Mouse (Mus musculus) heart, embryonic 11.5 days (tissue): ENCODE results near the gene Trmt1l. TPM values are rescaled to one million over a fixed set of nuclear protein-coding genes. Genes with fewer than 3 reads are reported as not detected.

ENCODE experiments used
- ATAC-seq: fragments of 200-750 bp; cut with Nextera tagmentation; replicated peaks from 2 replicates; pipeline ENCODE4 v1.8.0; 2017; ENCODE audit warnings: moderate library complexity; ENCODE audit not compliant: insufficient number of reproducible peaks, low FRiP score, low TSS enrichment
- H3K27ac ChIP-seq: fragments of 300-500 bp; sonication (generic); 2 replicates; pipeline ENCODE4 v1.5.1; 2014; ENCODE audit warnings: mild to moderate bottlenecking, low read depth, low read length
- H3K27me3 ChIP-seq: fragments of 300-500 bp; sonication (generic); 2 replicates; pipeline ENCODE4 v1.6.1; 2014; ENCODE audit warnings: mild to moderate bottlenecking, low read length, mixed read lengths; ENCODE audit not compliant: control insufficient read depth, insufficient read depth
- H3K36me3 ChIP-seq: fragments of 300-500 bp; sonication (generic); 2 replicates; pipeline ENCODE4 v1.6.1; 2014; ENCODE audit warnings: mild to moderate bottlenecking, low read length, moderate library complexity, mixed read lengths; ENCODE audit not compliant: control insufficient read depth, insufficient read depth
- H3K4me1 ChIP-seq: fragments of 300-500 bp; sonication (generic); 2 replicates; pipeline ENCODE4 v1.6.1; 2014; ENCODE audit warnings: low read length; ENCODE audit not compliant: control insufficient read depth, insufficient read depth
- H3K4me2 ChIP-seq: fragments of 300-500 bp; sonication (generic); 2 replicates; pipeline ENCODE4 v1.6.1; 2014; ENCODE audit warnings: mild to moderate bottlenecking, moderate library complexity
- H3K4me3 ChIP-seq: fragments of 300-500 bp; sonication (generic); 2 replicates; pipeline ENCODE4 v1.5.1; 2014; ENCODE audit warnings: low read depth, low read length
- H3K9ac ChIP-seq: fragments of 300-500 bp; sonication (generic); 2 replicates; pipeline ENCODE4 v1.6.1; 2014; ENCODE audit warnings: mild to moderate bottlenecking, low read depth, low read length, moderate library complexity
- H3K9me3 ChIP-seq: fragments of 300-500 bp; sonication (generic); replicated peaks from 2 replicates; pipeline ENCODE4 v1.6.1; 2016; ENCODE audit warnings: low read length; ENCODE audit not compliant: control insufficient read depth
- WGBS: fragments of 180-500 bp; shearing (Covaris S2); extraction: QIAGEN DNeasy Blood & Tissue Kit; methylation state at CpG from one replicate; pipeline ENCODE4 v1.1.7; 2014; ENCODE audit not compliant: insufficient replicate concordance; 5-methylcytosine and 5-hydroxymethylcytosine counted together
- polyA plus RNA-seq: library from polyadenylated mRNA; unstranded; fragments of >200 nt; fragmentation: Nextera tagmentation; extraction: Ambion mirVana; gene quantifications from 2 replicates; pipeline ENCODE4 v1.2.1, GENCODE M21; 2014

The Trmt1l gene
- 41.2 and 45.7 TPM in 2 replicates for polyA plus RNA-seq

DNA sequence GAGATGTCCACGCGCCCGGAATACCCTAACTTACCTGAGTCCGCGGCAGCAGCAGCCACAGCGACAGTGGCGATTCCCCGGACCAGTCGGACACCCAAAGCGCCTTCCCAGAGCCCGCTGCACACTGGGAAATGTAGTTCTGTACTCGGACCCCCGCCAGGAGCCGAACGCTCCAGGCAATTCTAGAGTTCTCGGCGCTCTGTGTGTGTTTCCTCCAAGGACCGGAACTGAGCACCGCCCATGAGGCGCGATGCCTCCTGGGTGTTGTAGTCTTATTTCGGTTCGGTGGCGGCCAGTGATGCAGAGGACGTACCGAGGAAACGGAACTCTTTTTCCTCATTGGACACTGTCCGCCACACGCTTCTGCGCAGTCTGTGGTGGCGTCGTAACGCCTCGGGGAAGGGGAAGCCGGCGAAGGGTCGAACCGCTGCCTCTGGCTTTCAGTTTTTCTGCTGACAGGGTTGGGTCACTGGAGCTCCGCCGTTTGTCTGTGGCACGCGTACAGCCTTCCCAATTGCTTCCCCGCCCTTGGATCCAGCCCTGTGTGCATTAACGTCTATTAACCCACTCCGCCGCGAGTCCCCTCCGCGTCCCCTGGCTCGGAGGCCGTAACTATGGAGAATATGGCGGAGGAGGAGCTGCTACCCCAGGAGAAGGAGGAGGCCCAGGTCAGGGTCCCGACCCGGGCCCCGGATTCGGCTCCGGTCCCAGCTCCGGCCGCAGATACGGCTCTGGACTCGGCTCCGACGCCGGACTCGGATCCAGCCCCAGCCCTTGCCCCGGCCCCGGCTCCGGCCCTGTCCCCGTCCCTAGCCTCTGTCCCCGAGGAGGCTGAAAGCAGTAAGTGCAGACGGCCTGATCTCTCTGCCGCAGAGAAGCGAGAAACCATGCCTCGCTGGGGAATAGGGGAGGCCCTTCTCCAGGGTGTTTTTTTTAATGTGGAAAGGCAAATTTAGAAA, at the start of gene Trmt1l, which contains the start of gene Swt1:
Trmt1l (plus strand) TSS at position 280 of the 959 bp plus-strand sequence.
Swt1 (minus strand) TSS at position 193 of the 959 bp plus-strand sequence.
- no peaks in the 10 kb centered on the region for H3K36me3 ChIP-seq
- peak within 1 kb of the TSS; percentile 59 for H3K4me2 ChIP-seq
- peak; percentile 100 for ATAC-seq
- peak within 1 kb of the TSS; percentile 94 for H3K9ac ChIP-seq
- peaks cover 5% of the 10 kb centered on the region; the same call in 1 of the 2 replicates for H3K4me1 ChIP-seq
- no peaks in the 10 kb centered on the region for H3K9me3 ChIP-seq
- peak within 1 kb of the TSS; percentile 95 for H3K27ac ChIP-seq
- under 1% methylated on average over 73 of the region's 74 CpGs for WGBS
- peak within 1 kb of the TSS; percentile 92 for H3K4me3 ChIP-seq
- H3K27me3 ChIP-seq: no peaks in the 10 kb centered on the region

DNA sequence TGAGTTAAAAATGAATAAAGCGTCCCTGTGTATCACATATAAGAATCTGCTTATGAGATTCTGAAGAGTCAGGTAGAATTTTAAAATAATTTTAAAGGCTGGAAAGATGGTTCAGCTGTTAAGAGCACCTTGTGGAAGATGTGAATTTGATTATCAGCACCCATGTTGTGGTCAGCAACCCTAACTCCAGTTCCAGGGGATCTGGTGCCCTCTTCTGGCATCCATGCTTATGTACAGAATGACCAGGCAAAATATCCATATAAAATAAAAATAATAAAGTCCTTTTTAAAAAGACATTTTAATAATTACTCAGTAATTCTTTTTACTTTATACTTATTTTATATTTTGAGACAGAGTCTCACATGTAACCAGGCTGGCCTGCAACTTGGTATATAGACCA, 38.3 kb upstream of the Trmt1l start:
- no peak overlapping the region for H3K27ac ChIP-seq
- no peaks in the 10 kb centered on the region for H3K9me3 ChIP-seq
- H3K4me1 ChIP-seq: no peaks in the 10 kb centered on the region
- WGBS: 100% methylated on average over 1 of the region's 1 CpGs
- no peak for ATAC-seq
- H3K27me3 ChIP-seq: no peaks in the 10 kb centered on the region
- no peak overlapping the region for H3K4me2 ChIP-seq
- H3K4me3 ChIP-seq: no peak overlapping the region
- no peak overlapping the region for H3K9ac ChIP-seq
- 0 out of 2 replicates have a peak, but pooled peaks cover 4% of the 10 kb centered on the region for H3K36me3 ChIP-seq

DNA sequence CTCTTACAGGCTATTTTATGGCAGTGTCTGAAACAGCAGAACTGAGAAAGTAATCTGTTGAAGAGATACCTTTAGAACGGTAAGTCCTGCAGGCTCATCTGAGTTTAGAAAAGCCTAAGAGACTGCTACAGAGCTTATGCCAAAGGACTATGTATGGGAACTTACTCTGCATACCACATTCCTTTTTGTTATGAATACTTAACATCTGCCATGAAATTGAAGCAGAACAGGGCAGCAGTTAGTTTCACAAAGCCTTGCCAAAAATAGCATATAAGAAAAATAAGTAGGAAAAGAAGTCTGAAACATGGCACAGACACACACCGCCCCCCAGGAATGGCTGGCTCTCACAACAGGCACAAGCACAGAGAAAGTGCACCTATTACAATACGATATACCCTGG, 18.5 kb upstream of the Trmt1l start:
- H3K9me3 ChIP-seq: no peaks in the 10 kb centered on the region
- ATAC-seq: no peak
- H3K4me3 ChIP-seq: no peak overlapping the region
- H3K27ac ChIP-seq: no peak overlapping the region
- WGBS: 85% methylated on average over 3 of the region's 3 CpGs
- H3K9ac ChIP-seq: no peak overlapping the region
- H3K4me2 ChIP-seq: no peak overlapping the region
- peaks cover 5% of the 10 kb centered on the region; the same call in 1 of the 2 replicates for H3K36me3 ChIP-seq
- no peaks in the 10 kb centered on the region for H3K27me3 ChIP-seq
- no peaks in the 10 kb centered on the region for H3K4me1 ChIP-seq

DNA sequence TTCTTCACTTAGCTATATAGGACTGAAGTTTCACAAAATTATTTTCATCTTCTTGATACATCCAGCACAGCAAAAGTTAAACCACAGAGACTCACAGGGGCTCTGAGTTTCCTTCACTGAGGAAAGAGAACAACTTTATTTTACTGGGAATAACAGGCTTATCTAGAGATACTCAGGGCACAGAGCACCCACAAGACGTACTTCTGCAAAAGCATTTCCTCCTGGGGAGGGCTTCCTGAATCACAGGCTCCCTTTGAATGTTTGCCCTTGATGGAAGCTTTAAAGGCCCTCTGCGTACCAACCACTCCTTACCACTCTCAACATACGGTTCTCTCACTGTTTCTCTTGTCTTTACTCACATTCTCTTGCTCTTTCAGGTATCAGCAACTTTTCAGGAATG, 6.2 kb upstream of the Trmt1l start:
- H3K4me2 ChIP-seq: no peak overlapping the region
- 59% methylated on average over 3 of the region's 3 CpGs for WGBS
- no peak for ATAC-seq

DNA sequence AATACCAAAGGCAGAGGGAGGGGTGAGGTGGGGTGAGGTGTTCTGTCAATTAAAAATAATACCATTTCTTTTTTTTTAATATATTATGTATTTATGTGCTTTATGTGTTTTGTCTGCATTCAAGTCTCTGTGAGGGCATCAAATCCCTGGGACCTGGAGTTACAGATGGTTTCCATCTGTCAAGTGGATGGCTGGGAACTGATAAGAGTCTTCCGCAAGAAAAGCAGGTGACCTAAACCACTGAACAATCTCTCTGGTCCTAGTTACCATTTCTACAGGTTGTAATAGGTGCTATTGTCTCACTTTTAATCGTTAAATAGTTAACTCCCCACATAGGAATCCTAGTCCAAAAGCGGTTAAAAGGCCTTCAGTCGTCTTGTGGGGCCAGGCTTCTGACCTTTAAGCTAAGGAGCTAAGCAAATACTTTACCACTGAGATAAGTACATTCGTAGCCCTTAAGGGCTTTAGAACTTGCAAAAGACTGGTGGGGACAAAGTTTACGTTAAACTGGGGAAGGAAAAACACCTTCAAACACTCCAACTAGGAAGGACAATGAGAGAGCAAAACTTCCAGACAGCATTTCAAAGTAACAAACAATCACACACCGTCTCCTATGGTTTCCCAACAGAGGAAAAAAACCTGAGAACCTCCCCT, 1.3 kb upstream of the Trmt1l start:
- ATAC-seq: no peak
- Histone ChIP-seq H3K27me3 (no peaks in the 10 kb centered on the region), H3K4me3 (peak overlapping the region; percentile 92), H3K9me3 (no peaks in the 10 kb centered on the region), H3K4me1 (peaks cover 5% of the 10 kb centered on the region; the same call in 1 of the 2 replicates), H3K36me3 (no peaks in the 10 kb centered on the region), H3K9ac (peak overlapping the region; percentile 84; the same call in 1 of the 2 replicates), H3K4me2 (peak overlapping the region; percentile 59), H3K27ac (peak overlapping the region; percentile 43; the same call in 1 of the 2 replicates)
- WGBS: 7% methylated on average over 7 of the region's 7 CpGs

More for the DNA sequence above, 6.2 kb upstream of the Trmt1l start:
- no peak overlapping the region for H3K27ac ChIP-seq
- H3K9ac ChIP-seq: no peak overlapping the region
- peaks cover 2% of the 10 kb centered on the region; the same call in 1 of the 2 replicates for H3K36me3 ChIP-seq
- no peaks in the 10 kb centered on the region for H3K4me1 ChIP-seq
- no peaks in the 10 kb centered on the region for H3K27me3 ChIP-seq
- no peak overlapping the region for H3K4me3 ChIP-seq
- no peaks in the 10 kb centered on the region for H3K9me3 ChIP-seq

DNA sequence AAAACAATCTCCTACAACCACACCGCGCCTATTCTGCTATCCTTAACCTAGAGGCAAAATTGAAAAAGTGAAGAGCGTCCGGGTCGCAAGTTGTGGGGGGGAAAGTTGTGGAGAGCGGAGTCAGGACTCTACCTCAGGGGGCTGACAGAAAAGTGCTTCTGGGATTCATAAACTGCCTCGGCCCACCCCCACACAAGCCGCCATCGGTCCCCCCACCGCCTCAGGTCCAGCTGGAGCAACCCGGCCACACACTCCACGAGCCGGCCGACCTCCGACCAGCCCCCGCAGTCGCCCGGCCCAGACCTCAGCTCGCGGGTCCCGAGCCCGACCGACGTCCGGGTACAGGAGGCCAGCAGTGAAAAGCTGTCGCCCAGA, 467 bp upstream of the Trmt1l start:
- Histone ChIP-seq H3K27me3 (no peaks in the 10 kb centered on the region), H3K27ac (peak overlapping the region; percentile 95), H3K36me3 (no peaks in the 10 kb centered on the region), H3K4me2 (peak overlapping the region; percentile 59), H3K9me3 (no peaks in the 10 kb centered on the region), H3K4me3 (peak overlapping the region; percentile 92), H3K4me1 (peaks cover 5% of the 10 kb centered on the region; the same call in 1 of the 2 replicates), H3K9ac (peak overlapping the region; percentile 84)
- ATAC-seq: peak; percentile 62
- under 1% methylated on average over 25 of the region's 26 CpGs for WGBS

DNA sequence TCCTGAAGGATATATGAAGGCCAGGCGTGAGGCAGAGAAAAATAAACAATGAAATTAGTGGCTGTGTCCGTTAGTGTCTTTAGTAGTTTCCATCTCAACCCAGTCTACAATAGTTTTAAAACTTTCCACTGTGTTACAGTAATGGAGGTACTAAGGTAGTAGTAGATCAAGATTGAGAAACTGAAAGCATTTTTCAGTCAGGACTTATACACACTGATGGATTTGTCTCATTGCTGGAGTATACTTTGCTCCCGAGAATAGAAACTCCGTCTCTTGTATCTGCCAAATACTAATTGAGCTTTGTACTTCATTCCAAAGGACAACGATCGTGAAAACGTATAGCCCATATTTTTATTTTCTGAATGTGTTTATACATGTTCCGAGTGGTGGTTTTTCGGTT, 974 bp downstream of the Trmt1l start:
- peak overlapping the region; percentile 95 for H3K27ac ChIP-seq
- H3K4me3 ChIP-seq: peak overlapping the region; percentile 92
- H3K4me2 ChIP-seq: peak overlapping the region; percentile 59
- no peak for ATAC-seq
- peaks cover 5% of the 10 kb centered on the region; the same call in 1 of the 2 replicates for H3K4me1 ChIP-seq
- H3K27me3 ChIP-seq: no peaks in the 10 kb centered on the region
- peak overlapping the region; percentile 94 for H3K9ac ChIP-seq
- no peaks in the 10 kb centered on the region for H3K9me3 ChIP-seq
- no peaks in the 10 kb centered on the region; the same call in 1 of the 2 replicates for H3K36me3 ChIP-seq
- 41% methylated on average over 9 of the region's 9 CpGs for WGBS

DNA sequence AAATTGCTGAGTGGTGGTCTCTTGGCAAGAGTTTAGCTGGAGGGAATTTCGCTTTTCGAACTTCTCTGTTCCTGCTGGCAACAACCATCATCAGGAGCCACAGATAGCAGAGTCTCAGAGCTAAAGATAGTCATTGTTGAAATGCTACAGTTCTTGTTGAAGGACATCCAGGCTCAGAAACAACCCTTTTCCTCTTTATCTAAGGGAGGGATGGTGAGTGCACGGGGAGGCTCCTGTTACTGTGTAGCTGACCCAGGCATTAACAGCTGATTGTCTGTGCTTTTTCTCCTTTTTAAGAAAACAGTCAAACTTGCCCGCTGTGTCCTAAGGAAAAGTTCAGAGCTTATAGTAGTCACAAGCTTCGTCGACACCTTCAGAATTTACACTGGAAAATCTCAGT, 7.1 kb downstream of the Trmt1l start:
- no peaks in the 10 kb centered on the region for H3K27me3 ChIP-seq
- 54% methylated on average over 6 of the region's 6 CpGs for WGBS
- no peak overlapping the region for H3K4me2 ChIP-seq
- no peaks in the 10 kb centered on the region for H3K9me3 ChIP-seq
- H3K4me3 ChIP-seq: no peak overlapping the region
- no peak for ATAC-seq
- peak overlapping the region; percentile 24 for H3K27ac ChIP-seq
- H3K9ac ChIP-seq: 0 out of 2 replicates have a peak overlapping the region, but pooled peaks have one; percentile 22
- peaks cover 6% of the 10 kb centered on the region for H3K4me1 ChIP-seq
- peaks cover 21% of the 10 kb centered on the region for H3K36me3 ChIP-seq
